Mouse (Mus musculus): ENCODE results near the gene Chic1. TPM values are rescaled to one million over a fixed set of nuclear protein-coding genes. Genes with fewer than 3 reads are reported as not detected.

Chic1 gene
- polyA plus RNA-seq, 1 experiment = 0.12 TPM

DNA sequence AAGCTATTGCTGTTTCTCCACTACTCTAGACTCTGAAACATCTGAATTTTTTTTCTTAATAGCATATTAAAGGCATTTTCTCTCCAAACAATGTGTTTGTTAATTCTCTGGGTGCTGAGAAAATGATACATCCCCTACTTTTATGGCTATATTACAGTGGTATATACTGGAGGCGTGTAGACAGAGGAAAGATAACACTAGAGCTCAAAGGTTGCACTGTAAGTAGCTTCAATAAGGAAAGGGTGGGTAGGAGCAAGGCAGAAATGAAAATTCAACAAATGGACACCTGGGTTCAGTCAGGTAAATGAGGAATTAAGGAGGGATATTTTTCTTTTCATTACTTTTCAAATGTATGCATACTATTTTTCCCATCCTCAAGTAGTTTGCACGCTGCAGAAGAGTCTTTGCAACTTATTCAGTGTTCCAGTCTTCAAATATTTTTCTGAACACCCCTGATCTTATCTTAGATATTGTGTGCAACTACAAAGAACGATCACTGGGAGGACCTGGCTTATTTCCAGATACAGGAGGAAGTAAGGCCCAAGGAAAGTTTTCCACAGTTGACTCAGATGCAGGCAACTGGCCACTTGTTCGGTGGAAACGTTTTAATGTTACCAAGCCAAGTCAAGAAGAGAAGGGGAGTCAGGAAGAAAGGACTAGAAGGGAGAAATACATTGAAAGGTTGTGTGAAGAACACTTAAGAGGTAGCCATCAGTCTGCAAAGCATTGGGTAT lies 25.0 kb upstream of the Chic1 start:
- 56% methylated on average over 5 of the region's 5 CpGs for WGBS
- no peaks in the 10 kb centered on the region for H3K4me1 ChIP-seq (ENCODE audit: control insufficient read depth, insufficient read depth, insufficient read length)
- H3K27me3 ChIP-seq (ENCODE audit: control insufficient read depth, insufficient read depth, low read length) = no peaks in the 10 kb centered on the region
- DNase-seq (ENCODE audit: low read depth in 1 of 2, low spot score in 2 of 2) = no peak
- no peak overlapping the region for H3K27ac ChIP-seq (ENCODE audit: insufficient read depth, low read length)
- no peaks in the 10 kb centered on the region for H3K36me3 ChIP-seq (ENCODE audit: control insufficient read depth, insufficient read depth, low read length)
- no peak overlapping the region for H3K4me3 ChIP-seq (ENCODE audit: extremely low read depth, insufficient read depth, insufficient read length)
- TF ChIP-seq POLR2A (IDR thresholded peaks at IDR 0.05; ENCODE audit: low read depth, low read length) = no peak
- TF ChIP-seq CTCF (IDR thresholded peaks at IDR 0.05; ENCODE audit: extremely low read depth, insufficient read depth, insufficient read length, insufficient replicate concordance) = no peak

DNA sequence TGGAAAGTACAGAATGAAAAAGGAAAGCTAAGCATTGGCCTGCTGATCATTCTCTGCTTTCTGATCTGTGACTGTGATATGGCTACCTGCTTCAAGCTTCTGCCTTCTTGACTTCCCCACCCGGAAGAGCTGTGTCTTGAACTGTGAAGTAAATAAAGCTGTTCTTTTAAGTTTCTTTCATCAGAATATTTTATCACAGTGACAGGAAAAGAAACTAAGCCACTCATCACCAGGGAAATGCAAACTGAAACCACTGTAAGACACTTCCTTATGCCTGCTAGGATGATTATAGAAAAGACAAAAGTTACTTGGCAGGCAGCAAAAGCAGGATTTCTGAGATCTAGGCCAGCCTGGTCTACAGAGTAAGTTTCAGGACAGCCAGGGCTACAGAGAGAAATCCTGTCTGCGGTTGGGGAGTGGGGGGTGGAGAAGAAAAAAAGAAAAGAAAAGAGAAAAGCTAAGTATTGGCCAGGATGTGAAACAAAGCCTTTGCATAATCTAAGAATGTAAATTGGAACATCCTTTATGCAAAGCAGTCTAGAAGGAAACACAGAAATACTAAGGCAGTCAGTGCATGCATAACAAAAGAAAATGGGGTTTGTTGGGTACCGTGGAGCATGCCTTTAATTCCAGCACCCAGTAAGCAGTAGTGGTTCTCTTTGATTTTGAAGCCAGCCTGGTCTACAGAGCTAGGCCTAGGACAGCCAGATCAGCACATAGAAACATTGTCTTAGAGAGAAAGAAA lies 14.7 kb upstream of the Chic1 start:
- no peak overlapping the region for H3K4me3 ChIP-seq (ENCODE audit: extremely low read depth, insufficient read depth, insufficient read length)
- WGBS = 59% methylated on average over 3 of the region's 3 CpGs
- no peaks in the 10 kb centered on the region for H3K4me1 ChIP-seq (ENCODE audit: control insufficient read depth, insufficient read depth, insufficient read length)
- peak overlapping the region; percentile 68; the same call in 1 of the 2 replicates for H3K27ac ChIP-seq (ENCODE audit: insufficient read depth, low read length)
- H3K36me3 ChIP-seq (ENCODE audit: control insufficient read depth, insufficient read depth, low read length) = no peaks in the 10 kb centered on the region
- TF ChIP-seq POLR2A (IDR thresholded peaks at IDR 0.05; ENCODE audit: low read depth, low read length) (no peak), CTCF (IDR thresholded peaks at IDR 0.05; ENCODE audit: extremely low read depth, insufficient read depth, insufficient read length, insufficient replicate concordance) (no peak)
- H3K27me3 ChIP-seq (ENCODE audit: control insufficient read depth, insufficient read depth, low read length) = no peaks in the 10 kb centered on the region
- no peak for DNase-seq (ENCODE audit: low read depth in 1 of 2, low spot score in 2 of 2)

DNA sequence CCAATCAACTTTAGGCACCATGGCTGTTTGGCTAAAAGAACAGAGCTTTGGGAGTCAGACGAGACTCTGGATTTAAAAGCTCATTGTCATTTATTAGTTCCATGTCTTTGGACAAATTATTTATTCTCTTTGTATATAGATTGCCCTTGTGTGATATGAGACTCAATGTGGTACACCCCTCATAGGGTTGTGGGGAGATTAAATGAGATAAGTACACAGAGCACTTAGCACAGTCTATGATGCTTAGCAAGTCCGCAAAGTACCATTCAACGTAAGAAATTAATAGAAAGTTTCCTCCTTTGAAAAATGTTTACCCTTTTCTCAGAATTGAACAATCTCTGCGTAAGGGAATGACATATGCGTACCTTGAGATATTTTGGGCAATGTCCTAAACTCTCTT lies 492 bp upstream of the Chic1 start:
- DNase-seq (ENCODE audit: low read depth in 1 of 2, low spot score in 2 of 2) = no peak
- Histone ChIP-seq H3K4me1 (ENCODE audit: control insufficient read depth, insufficient read depth, insufficient read length) (peaks cover 2% of the 10 kb centered on the region; the same call in 1 of the 2 replicates), H3K27ac (ENCODE audit: insufficient read depth, low read length) (no peak overlapping the region), H3K27me3 (ENCODE audit: control insufficient read depth, insufficient read depth, low read length) (no peaks in the 10 kb centered on the region), H3K4me3 (ENCODE audit: extremely low read depth, insufficient read depth, insufficient read length) (no peak overlapping the region), H3K36me3 (ENCODE audit: control insufficient read depth, insufficient read depth, low read length) (no peaks in the 10 kb centered on the region)
- 56% methylated on average over 5 of the region's 5 CpGs for WGBS
- no peak for TF ChIP-seq CTCF (IDR thresholded peaks at IDR 0.05; ENCODE audit: extremely low read depth, insufficient read depth, insufficient read length, insufficient replicate concordance)

DNA sequence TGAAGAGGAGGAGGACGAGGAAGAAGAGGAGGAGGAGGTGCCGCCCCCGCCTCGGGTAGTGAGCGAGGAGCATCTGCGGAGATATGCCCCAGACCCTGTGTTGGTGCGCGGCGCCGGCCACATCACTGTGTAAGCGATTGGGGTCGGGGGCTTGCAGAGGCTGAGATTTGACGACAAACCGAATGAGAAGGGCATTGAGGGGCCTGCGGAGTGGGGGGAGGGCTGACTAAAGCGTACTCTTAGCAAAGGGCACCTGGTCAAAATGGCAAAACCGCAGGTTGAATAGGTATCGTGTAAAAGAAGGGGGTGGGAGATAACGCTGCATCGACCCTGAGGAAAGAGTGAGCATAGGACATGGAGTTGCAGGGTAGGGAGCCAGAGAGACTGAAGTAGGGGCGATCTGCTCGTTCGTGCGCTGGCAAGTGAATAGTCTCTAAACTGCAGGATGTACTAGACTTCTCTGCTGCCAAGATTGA lies 523 bp downstream of the Chic1 start:
- H3K27me3 ChIP-seq (ENCODE audit: control insufficient read depth, insufficient read depth, low read length) = no peaks in the 10 kb centered on the region
- TF ChIP-seq POLR2A (IDR thresholded peaks at IDR 0.05; ENCODE audit: low read depth, low read length) (no peak), CTCF (IDR thresholded peaks at IDR 0.05; ENCODE audit: extremely low read depth, insufficient read depth, insufficient read length, insufficient replicate concordance) (no peak)
- 17% methylated on average over 24 of the region's 24 CpGs for WGBS
- H3K27ac ChIP-seq (ENCODE audit: insufficient read depth, low read length) = no peak overlapping the region
- DNase-seq (ENCODE audit: low read depth in 1 of 2, low spot score in 2 of 2) = no peak
- peak overlapping the region; percentile 69 for H3K4me3 ChIP-seq (ENCODE audit: extremely low read depth, insufficient read depth, insufficient read length)
- H3K4me1 ChIP-seq (ENCODE audit: control insufficient read depth, insufficient read depth, insufficient read length) = peaks cover 2% of the 10 kb centered on the region; the same call in 1 of the 2 replicates
- no peaks in the 10 kb centered on the region for H3K36me3 ChIP-seq (ENCODE audit: control insufficient read depth, insufficient read depth, low read length)

DNA sequence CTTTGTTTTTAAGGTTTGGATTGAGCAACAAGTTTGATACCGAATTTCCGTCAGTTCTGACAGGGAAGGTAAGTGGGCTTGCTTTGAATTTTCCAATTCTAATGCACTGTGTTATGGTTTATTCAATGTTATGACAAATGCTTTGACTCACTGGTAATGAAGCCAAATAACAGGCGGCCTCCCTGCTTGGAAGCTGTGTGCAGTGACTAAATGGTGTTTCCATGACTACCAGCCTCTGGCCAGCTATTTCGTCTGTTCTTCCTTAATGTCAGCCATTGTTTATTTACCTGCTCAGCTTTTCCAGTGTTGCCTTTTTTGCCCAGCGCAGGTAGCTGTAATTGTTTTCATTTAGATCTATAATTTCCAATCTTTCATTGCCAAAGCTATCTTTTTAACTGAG lies 9.9 kb downstream of the Chic1 start:
- TF ChIP-seq POLR2A (IDR thresholded peaks at IDR 0.05; ENCODE audit: low read depth, low read length) (no peak), CTCF (IDR thresholded peaks at IDR 0.05; ENCODE audit: extremely low read depth, insufficient read depth, insufficient read length, insufficient replicate concordance) (no peak)
- 87% methylated on average over 5 of the region's 5 CpGs for WGBS
- no peaks in the 10 kb centered on the region for H3K27me3 ChIP-seq (ENCODE audit: control insufficient read depth, insufficient read depth, low read length)
- H3K4me1 ChIP-seq (ENCODE audit: control insufficient read depth, insufficient read depth, insufficient read length) = no peaks in the 10 kb centered on the region
- no peak for DNase-seq (ENCODE audit: low read depth in 1 of 2, low spot score in 2 of 2)
- H3K27ac ChIP-seq (ENCODE audit: insufficient read depth, low read length) = no peak overlapping the region
- H3K36me3 ChIP-seq (ENCODE audit: control insufficient read depth, insufficient read depth, low read length) = no peaks in the 10 kb centered on the region
- H3K4me3 ChIP-seq (ENCODE audit: extremely low read depth, insufficient read depth, insufficient read length) = no peak overlapping the region

DNA sequence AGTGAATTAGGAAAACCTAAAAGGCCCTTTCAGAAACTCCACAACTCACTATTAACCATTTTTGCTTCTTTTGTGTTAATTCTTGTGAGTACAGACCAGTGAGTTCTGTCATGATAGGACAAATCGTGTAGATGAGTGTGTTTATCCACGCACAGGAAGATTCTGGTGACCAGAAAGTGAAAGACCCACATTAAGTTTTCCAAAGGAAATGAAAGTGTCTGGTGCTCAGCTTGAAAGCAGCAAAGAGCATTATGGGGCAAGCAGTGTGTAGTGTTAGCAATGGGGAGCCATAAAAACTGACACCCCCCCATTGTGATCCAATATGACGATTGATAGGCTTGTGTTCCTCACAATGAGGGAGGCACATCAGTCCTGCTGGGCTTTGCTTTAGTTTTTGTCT lies 12.4 kb downstream of the Chic1 start:
- Histone ChIP-seq H3K36me3 (ENCODE audit: control insufficient read depth, insufficient read depth, low read length) (no peaks in the 10 kb centered on the region), H3K27ac (ENCODE audit: insufficient read depth, low read length) (no peak overlapping the region), H3K4me3 (ENCODE audit: extremely low read depth, insufficient read depth, insufficient read length) (no peak overlapping the region), H3K27me3 (ENCODE audit: control insufficient read depth, insufficient read depth, low read length) (no peaks in the 10 kb centered on the region), H3K4me1 (ENCODE audit: control insufficient read depth, insufficient read depth, insufficient read length) (no peaks in the 10 kb centered on the region)
- WGBS = 49% methylated on average over 3 of the region's 3 CpGs
- DNase-seq (ENCODE audit: low read depth in 1 of 2, low spot score in 2 of 2) = no peak
- TF ChIP-seq POLR2A (IDR thresholded peaks at IDR 0.05; ENCODE audit: low read depth, low read length) = no peak
- no peak for TF ChIP-seq CTCF (IDR thresholded peaks at IDR 0.05; ENCODE audit: extremely low read depth, insufficient read depth, insufficient read length, insufficient replicate concordance)

DNA sequence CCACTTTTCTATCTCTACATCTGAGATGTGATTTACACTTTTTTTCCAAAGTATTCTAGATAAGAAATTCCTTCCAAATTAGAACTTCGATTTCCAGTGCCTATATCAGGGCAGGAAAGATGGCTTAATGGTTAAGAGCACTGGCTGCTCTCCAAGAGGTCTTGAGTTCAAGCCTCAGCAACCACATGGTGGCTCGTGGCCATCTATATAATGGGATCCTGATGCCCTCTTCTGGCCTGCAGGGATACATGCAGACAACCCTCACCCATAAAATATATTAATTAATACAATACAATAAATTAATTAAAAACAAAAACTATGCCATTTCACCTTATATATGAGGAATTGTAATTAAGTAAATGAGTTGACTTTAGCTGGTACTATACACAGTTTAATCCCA lies 14.9 kb downstream of the Chic1 start:
- H3K4me1 ChIP-seq (ENCODE audit: control insufficient read depth, insufficient read depth, insufficient read length) = no peaks in the 10 kb centered on the region
- no peak overlapping the region for H3K4me3 ChIP-seq (ENCODE audit: extremely low read depth, insufficient read depth, insufficient read length)
- 58% methylated on average over 2 of the region's 2 CpGs for WGBS
- H3K27ac ChIP-seq (ENCODE audit: insufficient read depth, low read length) = no peak overlapping the region
- TF ChIP-seq POLR2A (IDR thresholded peaks at IDR 0.05; ENCODE audit: low read depth, low read length) = no peak
- no peak for TF ChIP-seq CTCF (IDR thresholded peaks at IDR 0.05; ENCODE audit: extremely low read depth, insufficient read depth, insufficient read length, insufficient replicate concordance)
- no peaks in the 10 kb centered on the region for H3K36me3 ChIP-seq (ENCODE audit: control insufficient read depth, insufficient read depth, low read length)
- DNase-seq (ENCODE audit: low read depth in 1 of 2, low spot score in 2 of 2) = no peak
- H3K27me3 ChIP-seq (ENCODE audit: control insufficient read depth, insufficient read depth, low read length) = no peaks in the 10 kb centered on the region
